Mouse (Mus musculus) olfactory bulb, adult 2 months (tissue): ENCODE measurements around the gene Cpsf7.

ENCODE experiments used
- CTCF ChIP-seq: fragments of 200-500 bp; IDR thresholded peaks from 2 replicates; pipeline ENCODE4 v1.5.1; 2012; ENCODE audit warnings: low read depth, mild to moderate bottlenecking, low read length, moderate library complexity; ENCODE audit not compliant: insufficient read depth
- POLR2A ChIP-seq: fragments of 200-500 bp; IDR thresholded peaks from 2 replicates; pipeline ENCODE4 v1.6.1; 2012; ENCODE audit warnings: mild to moderate bottlenecking, low read depth, low read length, moderate library complexity; ENCODE audit not compliant: insufficient read depth

GRCm38 (mm10) chr19:10590301-10590700 is 65.2 kb downstream of the Cpsf7 start:
- TF ChIP-seq POLR2A, result no peak
- no peak for TF ChIP-seq CTCF
